In genomic region chr3:106722028-106722945, GRCm38 (mm10) we compare ENCODE assay signal across 8 mouse cellular contexts. TPM values are rescaled to one million over a fixed set of nuclear protein-coding genes. Genes with fewer than 3 reads are reported as not detected.
DNase-seq lines count a peak whose midpoint lies in the region; ATAC-seq lines count a peak whose summit lies in the region.

No protein-coding gene starts in this region.

- H3K4me2 ChIP-seq in kidney, embryonic 15.5 days, result peak overlapping the region; percentile 74

- peak overlapping the region; percentile 70 for H3K4me3 ChIP-seq in heart, embryonic 10.5 days
- H3K4me3 ChIP-seq in kidney, embryonic 15.5 days (replicated peaks), result peak overlapping the region; percentile 79

- no peaks in the 10 kb centered on the region for H3K4me1 ChIP-seq in heart, embryonic 10.5 days
- H3K4me1 ChIP-seq in kidney, embryonic 15.5 days, result no peaks in the 10 kb centered on the region

- peaks cover 4% of the 10 kb centered on the region; the same call in 1 of the 2 replicates for H3K36me3 ChIP-seq in heart, embryonic 10.5 days
- H3K36me3 ChIP-seq in kidney, embryonic 15.5 days, result no peaks in the 10 kb centered on the region

- H3K9ac ChIP-seq in kidney, embryonic 15.5 days, result peak overlapping the region; percentile 62

- H3K9me3 ChIP-seq in heart, embryonic 10.5 days, result no peaks in the 10 kb centered on the region
- H3K9me3 ChIP-seq in kidney, embryonic 15.5 days (replicated peaks), result peaks cover 3% of the 10 kb centered on the region; the same call in 1 of the 2 replicates

- H3K27me3 ChIP-seq in heart, embryonic 10.5 days (ENCODE audit: insufficient read depth, poor library complexity, severe bottlenecking), result no peaks in the 10 kb centered on the region
- no peaks in the 10 kb centered on the region for H3K27me3 ChIP-seq in kidney, embryonic 15.5 days

- peak overlapping the region; percentile 94 for H3K27ac ChIP-seq in heart, embryonic 10.5 days
- H3K27ac ChIP-seq in kidney, embryonic 15.5 days, result peak overlapping the region; percentile 97

- 2% methylated on average over 33 of the region's 33 CpGs for WGBS in heart, embryonic 10.5 days
- 2% methylated on average over 33 of the region's 33 CpGs for WGBS in kidney, embryonic 15.5 days

- peak; percentile 94 to 95 for DNase-seq in B cell, adult 2 months
- DNase-seq in brain, adult 2 months (ENCODE audit: low read depth, low spot score), result peak; percentile 96
- peak; percentile 95 for DNase-seq in heart, embryonic 10.5 days (ENCODE audit: low spot score)
- DNase-seq in liver, result peak; percentile 80
- peak; percentile 80 to 90 for DNase-seq in spleen, postnatal 4 days (ENCODE audit: low spot score in 2 of 2)

- ATAC-seq in erythroblast, adult 5-6 weeks (replicated peaks; ENCODE audit: low FRiP score, poor library complexity, severe bottlenecking), result peak; percentile 86
- peak; percentile 95 for ATAC-seq in kidney, embryonic 15.5 days (replicated peaks; ENCODE audit: low FRiP score)
- peak; percentile 85 for ATAC-seq in monocyte, adult 5-6 weeks (replicated peaks; ENCODE audit: insufficient number of reproducible peaks, low FRiP score, low TSS enrichment, poor library complexity, severe bottlenecking)

RNA-seq across cellular contexts. Expression of gene Lrif1, which starts 37.5 kb away (rescaled TPM):
- total RNA-seq in erythroblast, adult 5-6 weeks (2015; ENCODE audit: low replicate concordance), result 12.3 and 17.8 TPM in 2 replicates
- 12.3 and 19.3 TPM in 2 replicates for total RNA-seq in erythroblast, adult 5-6 weeks (2017; ENCODE audit: low replicate concordance)
- polyA plus RNA-seq in heart, embryonic 10.5 days (2016; fragmentation: Nextera tagmentation; extraction: Ambion mirVana), result 11.9 and 12.7 TPM in 2 replicates
- polyA plus RNA-seq in kidney, embryonic 15.5 days (2015; fragmentation: Nextera tagmentation; extraction: Ambion mirVana), result 14.6 and 18.3 TPM in 2 replicates
- total RNA-seq in monocyte, adult 5-6 weeks (2017), result 73.6 to 86.6 TPM (median 79.6 TPM) in 3 replicates

Comparison
In these comparisons a context has a peak if more than half of its experiments do, and no peak if none do; other contexts are left out.
1. Peak in every context shown above with its lines: DNase-seq, ATAC-seq, H3K4me3 ChIP-seq and H3K27ac ChIP-seq.